Mouse (Mus musculus): ENCODE data around the gene Alkbh7. TPM values are rescaled to one million over a fixed set of nuclear protein-coding genes. Genes with fewer than 3 reads are reported as not detected.

Alkbh7 gene
- total and polyA plus RNA-seq, 3 experiments = 21.2 to 51.8 (median 35.4) TPM

Other genes with a start within 250 kb of the Alkbh7 start
Only the 20 nearest of the 22 such genes appear.
- 0.71 and 0.93 TPM in 2 replicates for gene Prr22, start 227.1 kb upstream of the Alkbh7 start, total RNA-seq (2012; rRNA removed)
- gene Prr22, start 227.1 kb upstream of the Alkbh7 start, total RNA-seq (2014; rRNA removed) = 0.15 and 0.18 TPM in 2 replicates
- 1.3 and 1.6 TPM in 2 replicates for gene Prr22, start 227.1 kb upstream of the Alkbh7 start, polyA plus RNA-seq (2012; ENCODE audit: insufficient read length, low read depth)
- 0.46 and 1.1 TPM in 2 replicates for gene Rfx2, start 166.3 kb upstream of the Alkbh7 start, total RNA-seq (2012; rRNA removed)
- 0.16 TPM in 1 of 2 replicates, not detected in the other for gene Rfx2, start 166.3 kb upstream of the Alkbh7 start, total RNA-seq (2014; rRNA removed)
- gene Rfx2, start 166.3 kb upstream of the Alkbh7 start, polyA plus RNA-seq (2012; ENCODE audit: insufficient read length, low read depth) = 0.34 and 0.35 TPM in 2 replicates
- not detected in 2 replicates for gene Acsbg2, start 122.9 kb upstream of the Alkbh7 start, total RNA-seq (2012; rRNA removed)
- not detected in 2 replicates for gene Acsbg2, start 122.9 kb upstream of the Alkbh7 start, total RNA-seq (2014; rRNA removed)
- gene Acsbg2, start 122.9 kb upstream of the Alkbh7 start, polyA plus RNA-seq (2012; ENCODE audit: insufficient read length, low read depth) = not detected in 2 replicates
- gene 1700061G19Rik, start 121.9 kb upstream of the Alkbh7 start, total RNA-seq (2012; rRNA removed) = 0.08 TPM in 1 of 2 replicates, not detected in the other
- gene 1700061G19Rik, start 121.9 kb upstream of the Alkbh7 start, total RNA-seq (2014; rRNA removed) = not detected in 2 replicates
- gene 1700061G19Rik, start 121.9 kb upstream of the Alkbh7 start, polyA plus RNA-seq (2012; ENCODE audit: insufficient read length, low read depth) = 0.29 and 0.35 TPM in 2 replicates
- gene Mllt1, start 61.9 kb upstream of the Alkbh7 start, total RNA-seq (2012; rRNA removed) = 20.3 and 24.4 TPM in 2 replicates
- gene Mllt1, start 61.9 kb upstream of the Alkbh7 start, total RNA-seq (2014; rRNA removed) = 15.9 and 17.1 TPM in 2 replicates
- gene Mllt1, start 61.9 kb upstream of the Alkbh7 start, polyA plus RNA-seq (2012; ENCODE audit: insufficient read length, low read depth) = 39.7 and 40.4 TPM in 2 replicates
- not detected in 2 replicates for gene Acer1, start 15.2 kb upstream of the Alkbh7 start, total RNA-seq (2012; rRNA removed)
- gene Acer1, start 15.2 kb upstream of the Alkbh7 start, total RNA-seq (2014; rRNA removed) = not detected in 2 replicates
- not detected in 2 replicates for gene Acer1, start 15.2 kb upstream of the Alkbh7 start, polyA plus RNA-seq (2012; ENCODE audit: insufficient read length, low read depth)
- 166 and 169 TPM in 2 replicates for gene Clpp, start 7.0 kb upstream of the Alkbh7 start, total RNA-seq (2012; rRNA removed)
- gene Clpp, start 7.0 kb upstream of the Alkbh7 start, total RNA-seq (2014; rRNA removed) = 114 and 120 TPM in 2 replicates
- 115 and 117 TPM in 2 replicates for gene Clpp, start 7.0 kb upstream of the Alkbh7 start, polyA plus RNA-seq (2012; ENCODE audit: insufficient read length, low read depth)
- 0.34 TPM in 1 of 2 replicates, not detected in the other for gene Pspn, start 2.7 kb downstream of the Alkbh7 start, total RNA-seq (2012; rRNA removed)
- not detected in 2 replicates for gene Pspn, start 2.7 kb downstream of the Alkbh7 start, total RNA-seq (2014; rRNA removed)
- gene Pspn, start 2.7 kb downstream of the Alkbh7 start, polyA plus RNA-seq (2012; ENCODE audit: insufficient read length, low read depth) = 0.69 TPM in 1 of 2 replicates, not detected in the other
- 80.4 and 97.6 TPM in 2 replicates for gene Gtf2f1, start 13.9 kb downstream of the Alkbh7 start, total RNA-seq (2012; rRNA removed)
- gene Gtf2f1, start 13.9 kb downstream of the Alkbh7 start, total RNA-seq (2014; rRNA removed) = 50.5 and 54.2 TPM in 2 replicates
- gene Gtf2f1, start 13.9 kb downstream of the Alkbh7 start, polyA plus RNA-seq (2012; ENCODE audit: insufficient read length, low read depth) = 109 and 148 TPM in 2 replicates
- gene Gm17949, start 14.1 kb downstream of the Alkbh7 start, total RNA-seq (2012; rRNA removed) = 0.13 TPM in 1 of 2 replicates, not detected in the other
- gene Gm17949, start 14.1 kb downstream of the Alkbh7 start, total RNA-seq (2014; rRNA removed) = not detected in 2 replicates
- not detected in 2 replicates for gene Gm17949, start 14.1 kb downstream of the Alkbh7 start, polyA plus RNA-seq (2012; ENCODE audit: insufficient read length, low read depth)
- gene Khsrp, start 34.2 kb downstream of the Alkbh7 start, total RNA-seq (2012; rRNA removed) = 98.7 and 102 TPM in 2 replicates
- 23.5 and 25.1 TPM in 2 replicates for gene Khsrp, start 34.2 kb downstream of the Alkbh7 start, total RNA-seq (2014; rRNA removed)
- 97.5 and 106 TPM in 2 replicates for gene Khsrp, start 34.2 kb downstream of the Alkbh7 start, polyA plus RNA-seq (2012; ENCODE audit: insufficient read length, low read depth)
- not detected in 2 replicates for gene Slc25a41, start 44.3 kb downstream of the Alkbh7 start, total RNA-seq (2012; rRNA removed)
- not detected in 2 replicates for gene Slc25a41, start 44.3 kb downstream of the Alkbh7 start, total RNA-seq (2014; rRNA removed)
- not detected in 2 replicates for gene Slc25a41, start 44.3 kb downstream of the Alkbh7 start, polyA plus RNA-seq (2012; ENCODE audit: insufficient read length, low read depth)
- 0.13 and 0.25 TPM in 2 replicates for gene Crb3, start 61.8 kb downstream of the Alkbh7 start, total RNA-seq (2012; rRNA removed)
- gene Crb3, start 61.8 kb downstream of the Alkbh7 start, total RNA-seq (2014; rRNA removed) = not detected in 2 replicates
- not detected in 2 replicates for gene Crb3, start 61.8 kb downstream of the Alkbh7 start, polyA plus RNA-seq (2012; ENCODE audit: insufficient read length, low read depth)
- gene Slc25a23, start 62.5 kb downstream of the Alkbh7 start, total RNA-seq (2012; rRNA removed) = 5.1 and 6.9 TPM in 2 replicates
- 1.4 and 2.2 TPM in 2 replicates for gene Slc25a23, start 62.5 kb downstream of the Alkbh7 start, total RNA-seq (2014; rRNA removed)
- gene Slc25a23, start 62.5 kb downstream of the Alkbh7 start, polyA plus RNA-seq (2012; ENCODE audit: insufficient read length, low read depth) = 12.1 and 13.8 TPM in 2 replicates
- 7.2 and 9.7 TPM in 2 replicates for gene Dennd1c, start 81.2 kb downstream of the Alkbh7 start, total RNA-seq (2012; rRNA removed)
- gene Dennd1c, start 81.2 kb downstream of the Alkbh7 start, total RNA-seq (2014; rRNA removed) = 6.8 and 7.1 TPM in 2 replicates
- 33.9 and 36.9 TPM in 2 replicates for gene Dennd1c, start 81.2 kb downstream of the Alkbh7 start, polyA plus RNA-seq (2012; ENCODE audit: insufficient read length, low read depth)
- gene Tubb4a, start 90.4 kb downstream of the Alkbh7 start, total RNA-seq (2012; rRNA removed) = 0.42 and 0.89 TPM in 2 replicates
- 0.09 TPM in 1 of 2 replicates, not detected in the other for gene Tubb4a, start 90.4 kb downstream of the Alkbh7 start, total RNA-seq (2014; rRNA removed)
- 2.0 and 2.1 TPM in 2 replicates for gene Tubb4a, start 90.4 kb downstream of the Alkbh7 start, polyA plus RNA-seq (2012; ENCODE audit: insufficient read length, low read depth)
- 252 and 321 TPM in 2 replicates for gene Tnfsf9, start 108.0 kb downstream of the Alkbh7 start, total RNA-seq (2012; rRNA removed)
- gene Tnfsf9, start 108.0 kb downstream of the Alkbh7 start, total RNA-seq (2014; rRNA removed) = 106 and 123 TPM in 2 replicates
- gene Tnfsf9, start 108.0 kb downstream of the Alkbh7 start, polyA plus RNA-seq (2012; ENCODE audit: insufficient read length, low read depth) = 129 and 137 TPM in 2 replicates
- gene Cd70, start 152.4 kb downstream of the Alkbh7 start, total RNA-seq (2012; rRNA removed) = 483 and 965 TPM in 2 replicates
- gene Cd70, start 152.4 kb downstream of the Alkbh7 start, total RNA-seq (2014; rRNA removed) = 261 and 321 TPM in 2 replicates
- 121 and 137 TPM in 2 replicates for gene Cd70, start 152.4 kb downstream of the Alkbh7 start, polyA plus RNA-seq (2012; ENCODE audit: insufficient read length, low read depth)
- gene Tnfsf14, start 196.8 kb downstream of the Alkbh7 start, total RNA-seq (2012; rRNA removed) = 14.6 and 18.1 TPM in 2 replicates
- 13.6 and 15.4 TPM in 2 replicates for gene Tnfsf14, start 196.8 kb downstream of the Alkbh7 start, total RNA-seq (2014; rRNA removed)
- gene Tnfsf14, start 196.8 kb downstream of the Alkbh7 start, polyA plus RNA-seq (2012; ENCODE audit: insufficient read length, low read depth) = 10.6 and 12.7 TPM in 2 replicates
- 2.5 and 5.4 TPM in 2 replicates for gene C3, start 230.8 kb downstream of the Alkbh7 start, total RNA-seq (2012; rRNA removed)
- gene C3, start 230.8 kb downstream of the Alkbh7 start, total RNA-seq (2014; rRNA removed) = 1.4 and 3.9 TPM in 2 replicates
- 1.2 and 1.5 TPM in 2 replicates for gene C3, start 230.8 kb downstream of the Alkbh7 start, polyA plus RNA-seq (2012; ENCODE audit: insufficient read length, low read depth)